Mouse (Mus musculus) bone marrow macrophage, adult 2 months (primary cell): ENCODE measurements at regions not wholly inside any gene's neighbourhood (a gene's known extent, or its start where the extent isn't known, plus 50 kb on each side); places are given as distances from the start of the nearest gene placed in this dataset.

Experiments
- CTCF ChIP-seq: IDR thresholded peaks from 2 replicates; pipeline ENCODE4 v1.5.1; 2012; ENCODE audit warnings: low read depth, mild to moderate bottlenecking, low read length, moderate library complexity
- POLR2A ChIP-seq: IDR thresholded peaks from 2 replicates; pipeline ENCODE4 v1.6.1; 2012; ENCODE audit warnings: mild to moderate bottlenecking, low read depth, low read length, borderline replicate concordance

- TF ChIP-seq POLR2A (no peak), CTCF (no peak)
Measured at GRCm38 (mm10) chr8:117929606-117930005, 127.9 kb upstream of the Mphosph6 start.
